Mouse (Mus musculus): ENCODE measurements around the gene Sdhaf4. TPM values are rescaled to one million over a fixed set of nuclear protein-coding genes. Genes with fewer than 3 reads are reported as not detected.
"Not testable (repeated sequence)": the region's sequence is repeated elsewhere in the genome, so short reads cannot be mapped to it uniquely, and the experiment has no call there.

Sdhaf4 gene
- polyA plus RNA-seq, 1 experiment from 2014 or later, result 99.9 TPM

- no peak for ATAC-seq
- H3K27ac ChIP-seq (ENCODE audit: low read length), result no peak overlapping the region
- H3K4me3 ChIP-seq (ENCODE audit: low read depth, low read length), result no peak overlapping the region
- 98% methylated on average over 5 of the region's 5 CpGs for WGBS
- H3K4me1 ChIP-seq (ENCODE audit: control insufficient read depth, insufficient read depth, low read length), result peaks cover 2% of the 10 kb centered on the region
- H3K9ac ChIP-seq (ENCODE audit: low read depth, low read length), result no peak overlapping the region
- H3K9me3 ChIP-seq (replicated peaks; ENCODE audit: control insufficient read depth, low read length, poor library complexity, severe bottlenecking), result no peaks in the 10 kb centered on the region
- H3K4me2 ChIP-seq (ENCODE audit: low read length), result no peak overlapping the region
- H3K36me3 ChIP-seq (ENCODE audit: control insufficient read depth, insufficient read depth, low read length), result peaks cover 7% of the 10 kb centered on the region; the same call in 1 of the 2 replicates
- H3K27me3 ChIP-seq (ENCODE audit: control insufficient read depth, insufficient read depth, low read depth, low read length), result no peaks in the 10 kb centered on the region
Observed at GRCm38 (mm10) chr1:23999318-23999717, 6.1 kb downstream of the Sdhaf4 start.

DNA sequence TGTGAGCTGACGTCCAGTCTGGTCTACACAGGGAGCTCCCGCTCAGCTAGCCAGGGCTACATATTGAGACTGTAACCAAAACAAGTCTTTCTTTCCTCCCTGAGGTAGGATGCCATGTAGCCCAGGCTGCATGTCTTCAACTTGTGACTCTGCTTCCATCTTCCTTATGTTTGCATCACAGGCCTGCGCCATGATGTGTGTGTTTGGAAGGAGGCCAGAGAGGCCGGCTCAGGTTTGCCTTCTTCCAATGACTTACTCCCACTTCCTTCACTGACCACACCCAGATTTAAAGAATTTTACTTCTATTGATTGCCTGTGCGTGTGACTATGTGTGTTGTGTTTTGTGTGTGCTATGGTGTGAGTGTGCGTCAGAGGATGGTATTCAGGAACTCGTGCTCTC lies 6.6 kb downstream of the Sdhaf4 start:
- H3K9ac ChIP-seq (ENCODE audit: low read depth, low read length), result no peak overlapping the region
- H3K4me3 ChIP-seq (ENCODE audit: low read depth, low read length), result no peak overlapping the region
- no peaks in the 10 kb centered on the region for H3K27me3 ChIP-seq (ENCODE audit: control insufficient read depth, insufficient read depth, low read depth, low read length)
- H3K9me3 ChIP-seq (replicated peaks; ENCODE audit: control insufficient read depth, low read length, poor library complexity, severe bottlenecking), result no peaks in the 10 kb centered on the region
- no peak overlapping the region for H3K27ac ChIP-seq (ENCODE audit: low read length)
- no peaks in the 10 kb centered on the region for H3K4me1 ChIP-seq (ENCODE audit: control insufficient read depth, insufficient read depth, low read length)
- no peak overlapping the region for H3K4me2 ChIP-seq (ENCODE audit: low read length)
- 98% methylated on average over 7 of the region's 7 CpGs for WGBS
- no peak for ATAC-seq
- H3K36me3 ChIP-seq (ENCODE audit: control insufficient read depth, insufficient read depth, low read length), result peaks cover 7% of the 10 kb centered on the region; the same call in 1 of the 2 replicates

DNA sequence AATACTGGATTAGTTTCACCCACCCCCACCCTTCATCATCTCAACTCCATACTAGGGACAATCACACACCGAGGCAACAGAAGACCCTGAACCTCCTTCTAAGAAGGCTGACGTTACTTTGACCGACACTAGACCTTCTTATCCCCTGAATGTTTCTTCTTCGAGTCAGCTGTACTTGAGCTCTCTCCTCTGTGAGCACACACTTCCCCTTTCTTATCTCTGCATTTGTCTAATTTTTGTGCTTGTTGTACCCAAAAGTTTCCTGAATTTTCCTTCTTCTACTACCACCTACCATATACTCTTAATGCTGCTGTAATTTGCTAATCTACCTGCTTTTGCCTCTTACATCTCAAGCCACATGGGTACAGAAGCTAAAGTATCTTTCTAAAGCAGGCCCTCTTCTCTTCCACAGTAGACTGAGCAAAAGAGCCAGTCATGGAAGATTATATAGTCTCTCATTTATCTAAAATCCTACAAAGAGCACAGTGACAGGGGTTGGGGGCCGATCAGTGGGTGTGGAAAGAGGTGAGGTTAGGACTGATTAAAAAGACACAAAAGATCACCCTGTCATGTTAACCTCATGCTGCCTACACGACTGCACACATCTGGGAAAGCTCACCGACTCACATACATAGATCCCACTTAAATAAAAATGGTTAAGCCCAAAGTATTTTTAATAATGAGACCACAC lies 7.2 kb downstream of the Sdhaf4 start:
- H3K27ac ChIP-seq (ENCODE audit: low read length), result no peak overlapping the region
- H3K4me2 ChIP-seq (ENCODE audit: low read length), result no peak overlapping the region
- no peak for ATAC-seq
- H3K4me1 ChIP-seq (ENCODE audit: control insufficient read depth, insufficient read depth, low read length), result no peaks in the 10 kb centered on the region
- H3K4me3 ChIP-seq (ENCODE audit: low read depth, low read length), result no peak overlapping the region
- H3K9ac ChIP-seq (ENCODE audit: low read depth, low read length), result no peak overlapping the region
- H3K27me3 ChIP-seq (ENCODE audit: control insufficient read depth, insufficient read depth, low read depth, low read length), result no peaks in the 10 kb centered on the region
- no peaks in the 10 kb centered on the region for H3K9me3 ChIP-seq (replicated peaks; ENCODE audit: control insufficient read depth, low read length, poor library complexity, severe bottlenecking)
- 92% methylated on average over 7 of the region's 7 CpGs for WGBS
- H3K36me3 ChIP-seq (ENCODE audit: control insufficient read depth, insufficient read depth, low read length), result peaks cover 7% of the 10 kb centered on the region; the same call in 1 of the 2 replicates

DNA sequence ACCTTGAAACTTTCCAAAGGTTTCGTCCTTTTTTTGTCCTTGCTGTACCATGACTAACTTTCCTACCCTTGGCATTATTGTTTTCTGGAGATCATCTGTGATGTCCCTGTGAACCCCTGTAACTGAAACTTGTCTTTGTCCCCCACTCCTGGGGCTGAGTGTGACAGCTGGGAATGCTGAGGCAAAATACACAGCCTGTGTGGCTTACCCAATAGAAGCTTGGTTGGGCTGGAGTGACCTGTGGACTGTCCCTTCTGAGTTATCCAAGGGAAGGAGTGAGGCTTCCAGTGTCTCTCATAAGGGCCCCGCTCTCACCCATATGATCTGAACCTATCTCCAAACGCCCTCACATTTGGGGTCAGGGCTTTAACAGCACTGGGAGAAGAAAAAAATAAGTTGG lies 8.0 kb downstream of the Sdhaf4 start:
- H3K4me3 ChIP-seq (ENCODE audit: low read depth, low read length), result no peak overlapping the region
- no peak overlapping the region for H3K4me2 ChIP-seq (ENCODE audit: low read length)
- H3K9ac ChIP-seq (ENCODE audit: low read depth, low read length), result no peak overlapping the region
- no peak overlapping the region for H3K27ac ChIP-seq (ENCODE audit: low read length)
- no peaks in the 10 kb centered on the region for H3K9me3 ChIP-seq (replicated peaks; ENCODE audit: control insufficient read depth, low read length, poor library complexity, severe bottlenecking)
- peaks cover 7% of the 10 kb centered on the region; the same call in 1 of the 2 replicates for H3K36me3 ChIP-seq (ENCODE audit: control insufficient read depth, insufficient read depth, low read length)
- no peaks in the 10 kb centered on the region for H3K27me3 ChIP-seq (ENCODE audit: control insufficient read depth, insufficient read depth, low read depth, low read length)
- H3K4me1 ChIP-seq (ENCODE audit: control insufficient read depth, insufficient read depth, low read length), result no peaks in the 10 kb centered on the region
- 96% methylated on average over 3 of the region's 3 CpGs for WGBS
- ATAC-seq, result no peak

DNA sequence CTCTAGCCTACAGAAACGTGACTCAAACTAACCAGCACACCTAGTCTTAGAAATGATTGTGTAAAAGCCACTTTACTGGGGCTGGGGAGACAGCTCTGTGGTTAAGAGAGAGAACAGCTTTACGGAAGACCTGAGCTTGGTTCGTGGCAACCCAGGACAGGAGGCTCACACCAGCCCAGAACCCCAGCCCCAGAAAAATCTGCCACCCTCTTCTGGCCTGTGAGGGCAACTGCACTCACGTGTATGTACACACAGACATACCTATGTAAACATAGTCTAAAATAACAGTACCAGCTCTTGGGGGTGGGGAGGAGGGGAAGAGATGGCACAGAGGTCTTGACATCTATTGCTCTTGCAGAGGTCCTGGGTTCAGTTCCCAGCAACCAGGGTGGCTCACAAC lies 10.0 kb downstream of the Sdhaf4 start:
- no peak overlapping the region for H3K27ac ChIP-seq (ENCODE audit: low read length)
- H3K4me3 ChIP-seq (ENCODE audit: low read depth, low read length), result no peak overlapping the region
- H3K4me2 ChIP-seq (ENCODE audit: low read length), result no peak overlapping the region
- no peak overlapping the region for H3K9ac ChIP-seq (ENCODE audit: low read depth, low read length)
- H3K9me3 ChIP-seq (replicated peaks; ENCODE audit: control insufficient read depth, low read length, poor library complexity, severe bottlenecking), result no peaks in the 10 kb centered on the region
- H3K27me3 ChIP-seq (ENCODE audit: control insufficient read depth, insufficient read depth, low read depth, low read length), result no peaks in the 10 kb centered on the region
- H3K36me3 ChIP-seq (ENCODE audit: control insufficient read depth, insufficient read depth, low read length), result peaks cover 7% of the 10 kb centered on the region; the same call in 1 of the 2 replicates
- 93% methylated on average over 4 of the region's 4 CpGs for WGBS
- ATAC-seq, result no peak
- no peaks in the 10 kb centered on the region for H3K4me1 ChIP-seq (ENCODE audit: control insufficient read depth, insufficient read depth, low read length)

GRCm38 (mm10) chr1:23983118-23983517 lies 22.3 kb downstream of the Sdhaf4 start:
- ATAC-seq, result no peak
- WGBS, result 93% methylated on average over 3 of the region's 3 CpGs

DNA sequence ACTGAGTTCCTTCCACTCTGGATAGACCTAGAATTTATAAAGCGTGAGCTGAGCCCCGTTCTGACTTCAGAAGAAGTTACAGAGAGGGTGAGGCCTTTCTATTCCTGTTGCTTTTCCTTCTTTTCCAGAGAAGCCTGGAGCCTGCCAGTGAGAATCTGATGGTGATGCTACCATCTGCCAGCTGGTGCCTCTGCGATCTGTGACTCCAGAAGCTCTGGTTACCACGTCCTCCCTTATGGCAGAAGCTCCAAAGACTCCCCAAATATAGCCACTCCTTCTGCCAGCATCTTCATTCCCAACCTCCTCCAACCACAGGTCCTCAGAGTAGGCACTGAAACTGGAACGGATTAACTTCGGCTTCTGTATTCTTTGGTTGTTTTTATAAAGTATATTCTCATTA lies 27.2 kb downstream of the Sdhaf4 start:
- ATAC-seq, result no peak
- H3K36me3 ChIP-seq (ENCODE audit: control insufficient read depth, insufficient read depth, low read length), result no peaks in the 10 kb centered on the region
- 90% methylated on average over 6 of the region's 6 CpGs for WGBS

More at GRCm38 (mm10) chr1:23983118-23983517, 22.3 kb downstream of the Sdhaf4 start:
- Histone ChIP-seq H3K36me3 (ENCODE audit: control insufficient read depth, insufficient read depth, low read length) (no peaks in the 10 kb centered on the region), H3K27ac (ENCODE audit: low read length) (no peak overlapping the region), H3K4me3 (ENCODE audit: low read depth, low read length) (no peak overlapping the region), H3K27me3 (ENCODE audit: control insufficient read depth, insufficient read depth, low read depth, low read length) (no peaks in the 10 kb centered on the region), H3K4me2 (ENCODE audit: low read length) (no peak overlapping the region), H3K9ac (ENCODE audit: low read depth, low read length) (no peak overlapping the region), H3K4me1 (ENCODE audit: control insufficient read depth, insufficient read depth, low read length) (no peaks in the 10 kb centered on the region), H3K9me3 (replicated peaks; ENCODE audit: control insufficient read depth, low read length, poor library complexity, severe bottlenecking) (no peaks in the 10 kb centered on the region)

GRCm38 (mm10) chr1:23971159-23971558 lies 34.3 kb downstream of the Sdhaf4 start:
- H3K4me1 ChIP-seq (ENCODE audit: control insufficient read depth, insufficient read depth, low read length); H3K27ac ChIP-seq (ENCODE audit: low read length); H3K27me3 ChIP-seq (ENCODE audit: control insufficient read depth, insufficient read depth, low read depth, low read length); H3K9ac ChIP-seq (ENCODE audit: low read depth, low read length); H3K9me3 ChIP-seq (replicated peaks; ENCODE audit: control insufficient read depth, low read length, poor library complexity, severe bottlenecking); H3K4me2 ChIP-seq (ENCODE audit: low read length); H3K36me3 ChIP-seq (ENCODE audit: control insufficient read depth, insufficient read depth, low read length); ATAC-seq; H3K4me3 ChIP-seq (ENCODE audit: low read depth, low read length): not testable (repeated sequence)
- 88% methylated on average over 3 of the region's 4 CpGs for WGBS

More for the DNA sequence above, 27.2 kb downstream of the Sdhaf4 start:
- Histone ChIP-seq H3K9ac (ENCODE audit: low read depth, low read length) (no peak overlapping the region), H3K4me1 (ENCODE audit: control insufficient read depth, insufficient read depth, low read length) (no peaks in the 10 kb centered on the region), H3K27me3 (ENCODE audit: control insufficient read depth, insufficient read depth, low read depth, low read length) (no peaks in the 10 kb centered on the region), H3K9me3 (replicated peaks; ENCODE audit: control insufficient read depth, low read length, poor library complexity, severe bottlenecking) (no peaks in the 10 kb centered on the region), H3K4me3 (ENCODE audit: low read depth, low read length) (no peak overlapping the region), H3K4me2 (ENCODE audit: low read length) (no peak overlapping the region), H3K27ac (ENCODE audit: low read length) (no peak overlapping the region)

DNA sequence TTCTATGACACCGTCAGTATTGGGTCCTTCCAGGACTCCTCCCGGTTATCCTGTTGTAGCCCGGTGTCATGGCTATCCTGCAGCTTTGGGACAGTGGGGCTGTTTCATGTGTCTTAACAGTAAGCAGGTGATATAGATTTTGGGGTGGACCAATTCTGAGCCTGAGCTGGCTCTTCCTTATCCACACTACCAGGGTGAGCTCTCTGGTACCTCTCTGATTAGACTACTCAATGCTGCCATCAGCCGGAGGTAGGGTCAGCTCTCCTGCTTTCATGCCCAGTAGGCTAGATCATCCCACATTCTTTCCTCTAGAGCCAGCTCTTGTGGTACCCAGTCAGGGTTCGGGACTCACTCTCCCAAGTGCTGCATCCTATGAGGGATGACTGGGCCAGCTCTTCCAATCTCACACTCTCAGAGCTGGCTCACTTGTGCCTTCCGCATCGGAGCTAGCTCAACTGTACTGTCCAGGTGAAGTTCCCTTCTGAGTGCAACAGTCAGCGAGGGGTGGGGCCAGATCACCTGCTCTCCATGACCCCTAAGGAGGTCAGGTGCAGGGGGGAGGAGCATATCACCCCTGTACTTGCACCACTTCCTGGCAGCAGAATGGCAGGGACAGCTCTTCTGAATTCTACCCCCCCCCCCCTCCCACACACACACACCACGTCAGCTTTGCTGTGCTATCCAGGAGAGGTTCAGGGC lies 37.3 kb downstream of the Sdhaf4 start:
- no peaks in the 10 kb centered on the region for H3K27me3 ChIP-seq (ENCODE audit: control insufficient read depth, insufficient read depth, low read depth, low read length)
- H3K27ac ChIP-seq (ENCODE audit: low read length), result no peak overlapping the region
- no peaks in the 10 kb centered on the region for H3K36me3 ChIP-seq (ENCODE audit: control insufficient read depth, insufficient read depth, low read length)
- 91% methylated on average over 9 of the region's 9 CpGs for WGBS
- no peak overlapping the region for H3K4me2 ChIP-seq (ENCODE audit: low read length)
- no peak for ATAC-seq
- no peak overlapping the region for H3K4me3 ChIP-seq (ENCODE audit: low read depth, low read length)
- no peak overlapping the region for H3K9ac ChIP-seq (ENCODE audit: low read depth, low read length)
- H3K4me1 ChIP-seq (ENCODE audit: control insufficient read depth, insufficient read depth, low read length), result no peaks in the 10 kb centered on the region
- H3K9me3 ChIP-seq (replicated peaks; ENCODE audit: control insufficient read depth, low read length, poor library complexity, severe bottlenecking), result no peaks in the 10 kb centered on the region

Data from midbrain, embryonic 16.5 days (tissue).